Mouse (Mus musculus) frontal cortex, postnatal 36 days (tissue): ENCODE results near the gene Cnnm3.
A peak's percentile ranks its signal among the peaks of the same experiment; 100 is the strongest.

Experiments
- DNase-seq, 2 experiments: peaks; one replicate each; pipeline ENCODE4 v3.0.0; 2022; ENCODE audit warnings: low spot score in 2 of 2

The Cnnm3 gene

GRCm38 (mm10) chr1:36511289-36512021 lies at the start of gene Cnnm3:
TSS of gene Cnnm3 (plus strand) at chr1:36511867.
- peak; percentile 99 for DNase-seq

GRCm38 (mm10) chr1:36465641-36466160 lies 46.0 kb upstream of the Cnnm3 start:
- DNase-seq: no peak

- DNase-seq: no peak
Observed at GRCm38 (mm10) chr1:36467446-36467845, 44.2 kb upstream of the Cnnm3 start.

GRCm38 (mm10) chr1:36469811-36470444 lies 41.7 kb upstream of the Cnnm3 start:
- DNase-seq: no peak

GRCm38 (mm10) chr1:36471181-36472105 lies 40.2 kb upstream of the Cnnm3 start, which contains the start of gene Cnnm4:
TSS of gene Cnnm4 (plus strand) at chr1:36471620.
- peak; percentile 72 to 83 for DNase-seq

GRCm38 (mm10) chr1:36472106-36472440 lies 39.6 kb upstream of the Cnnm3 start:
- DNase-seq: no peak

GRCm38 (mm10) chr1:36473211-36473780 lies 38.4 kb upstream of the Cnnm3 start:
- no peak for DNase-seq

GRCm38 (mm10) chr1:36474646-36475045 lies 37.0 kb upstream of the Cnnm3 start:
- DNase-seq: no peak

GRCm38 (mm10) chr1:36475480-36476110 lies 36.1 kb upstream of the Cnnm3 start:
- DNase-seq: no peak

- no peak for DNase-seq
Observed at GRCm38 (mm10) chr1:36476426-36476825, 35.2 kb upstream of the Cnnm3 start.

- DNase-seq: no peak
Observed at GRCm38 (mm10) chr1:36478343-36478795, 33.3 kb upstream of the Cnnm3 start.

GRCm38 (mm10) chr1:36479903-36480899 lies 31.5 kb upstream of the Cnnm3 start:
- DNase-seq: no peak

- no peak for DNase-seq
Observed at GRCm38 (mm10) chr1:36483825-36484224, 27.8 kb upstream of the Cnnm3 start.

- DNase-seq: no peak
Observed at GRCm38 (mm10) chr1:36485080-36485479, 26.6 kb upstream of the Cnnm3 start.

- no peak for DNase-seq
Observed at GRCm38 (mm10) chr1:36487111-36487510, 24.6 kb upstream of the Cnnm3 start.

GRCm38 (mm10) chr1:36489661-36490060 lies 22.0 kb upstream of the Cnnm3 start:
- DNase-seq: no peak

GRCm38 (mm10) chr1:36492416-36493139 lies 19.1 kb upstream of the Cnnm3 start:
- DNase-seq: no peak

GRCm38 (mm10) chr1:36493299-36493698 lies 18.4 kb upstream of the Cnnm3 start:
- no peak for DNase-seq

GRCm38 (mm10) chr1:36496719-36497118 lies 14.9 kb upstream of the Cnnm3 start:
- no peak for DNase-seq
